Mouse (Mus musculus): ENCODE data around the gene Hoxb3. TPM values are rescaled to one million over a fixed set of nuclear protein-coding genes. Genes with fewer than 3 reads are reported as not detected.

Gene Hoxb3
- polyA plus RNA-seq, 1 experiment from 2014 or later, result 0.81 TPM

DNA sequence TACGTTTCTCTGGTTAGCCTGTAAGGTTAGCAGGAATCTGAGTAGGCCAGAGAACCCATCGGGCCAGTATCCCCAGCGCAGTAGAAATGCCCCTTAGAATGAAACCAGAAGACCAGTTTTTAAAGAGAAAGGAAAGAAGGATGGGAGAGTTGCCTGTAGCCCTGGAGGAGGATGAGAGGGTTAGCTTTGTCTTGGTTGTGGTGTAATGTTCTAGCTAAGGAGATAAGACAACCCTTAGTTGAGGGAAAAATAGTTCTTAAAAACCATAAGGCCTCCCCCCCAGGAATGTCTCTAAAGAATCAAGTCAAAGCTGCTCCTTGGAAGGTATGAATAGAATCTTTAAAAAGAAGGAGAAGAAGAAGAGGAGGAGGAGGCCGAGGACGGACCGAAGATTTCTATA, 388 bp upstream of the Hoxb3 start:
- H3K4me1 ChIP-seq (ENCODE audit: control insufficient read depth, insufficient read depth, low read length), result no peaks in the 10 kb centered on the region
- H3K9ac ChIP-seq (ENCODE audit: low read depth, low read length), result no peak overlapping the region
- DNase-seq (ENCODE audit: low spot score) (no peak), ATAC-seq (ENCODE audit: low read depth) (no peak)
- H3K27me3 ChIP-seq (replicated peaks; ENCODE audit: control insufficient read depth, insufficient read depth, low read length), result peaks cover 100% of the 10 kb centered on the region
- H3K4me3 ChIP-seq (ENCODE audit: low read depth, low read length), result no peak overlapping the region
- 8% methylated on average over 6 of the region's 6 CpGs for WGBS
- H3K9me3 ChIP-seq (ENCODE audit: control insufficient read depth, low read length), result no peaks in the 10 kb centered on the region
- H3K4me2 ChIP-seq (ENCODE audit: low read depth, low read length), result no peak overlapping the region; the same call in 1 of the 2 replicates
- H3K36me3 ChIP-seq (ENCODE audit: control insufficient read depth, insufficient read depth, low read length), result no peaks in the 10 kb centered on the region
- no peak overlapping the region; the same call in 1 of the 2 replicates for H3K27ac ChIP-seq (replicated peaks; ENCODE audit: low read depth, low read length)

- Histone ChIP-seq H3K27ac (replicated peaks; ENCODE audit: low read depth, low read length) (no peak overlapping the region; the same call in 1 of the 2 replicates), H3K4me2 (ENCODE audit: low read depth, low read length) (peak overlapping the region; percentile 15; the same call in 1 of the 2 replicates), H3K36me3 (ENCODE audit: control insufficient read depth, insufficient read depth, low read length) (no peaks in the 10 kb centered on the region), H3K9ac (ENCODE audit: low read depth, low read length) (no peak overlapping the region), H3K9me3 (ENCODE audit: control insufficient read depth, low read length) (no peaks in the 10 kb centered on the region), H3K4me1 (ENCODE audit: control insufficient read depth, insufficient read depth, low read length) (no peaks in the 10 kb centered on the region), H3K4me3 (ENCODE audit: low read depth, low read length) (no peak overlapping the region), H3K27me3 (replicated peaks; ENCODE audit: control insufficient read depth, insufficient read depth, low read length) (peaks cover 100% of the 10 kb centered on the region)
- WGBS, result 2% methylated on average over 5 of the region's 5 CpGs
- DNase-seq (ENCODE audit: low spot score) (no peak), ATAC-seq (ENCODE audit: low read depth) (no peak)
These were observed 999 bp downstream of the Hoxb3 start for GRCm38 (mm10) chr11:96324125-96324524.

DNA sequence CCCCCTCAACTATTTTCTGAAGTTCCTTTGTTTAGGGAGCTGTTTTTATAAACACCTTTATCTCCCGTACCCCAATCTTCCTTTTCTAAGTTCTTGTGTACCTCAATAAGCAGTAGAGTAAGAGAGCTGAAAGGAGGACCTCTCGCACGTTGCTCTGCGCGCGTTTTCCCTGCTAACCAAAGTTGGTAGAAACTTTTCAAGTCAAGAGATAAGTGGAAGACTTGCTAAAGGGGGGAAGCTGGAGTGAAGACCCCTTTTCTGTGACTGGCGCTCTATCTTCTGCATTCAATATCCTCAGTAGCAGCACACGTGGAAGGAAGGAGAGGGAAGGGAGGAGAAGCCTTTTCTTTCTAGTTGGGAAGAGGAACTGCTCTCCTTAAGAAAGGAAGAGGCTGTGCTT, 1.8 kb downstream of the Hoxb3 start:
- ATAC-seq (ENCODE audit: low read depth), result no peak
- Histone ChIP-seq H3K4me3 (ENCODE audit: low read depth, low read length) (no peak overlapping the region), H3K9ac (ENCODE audit: low read depth, low read length) (no peak overlapping the region)

DNA sequence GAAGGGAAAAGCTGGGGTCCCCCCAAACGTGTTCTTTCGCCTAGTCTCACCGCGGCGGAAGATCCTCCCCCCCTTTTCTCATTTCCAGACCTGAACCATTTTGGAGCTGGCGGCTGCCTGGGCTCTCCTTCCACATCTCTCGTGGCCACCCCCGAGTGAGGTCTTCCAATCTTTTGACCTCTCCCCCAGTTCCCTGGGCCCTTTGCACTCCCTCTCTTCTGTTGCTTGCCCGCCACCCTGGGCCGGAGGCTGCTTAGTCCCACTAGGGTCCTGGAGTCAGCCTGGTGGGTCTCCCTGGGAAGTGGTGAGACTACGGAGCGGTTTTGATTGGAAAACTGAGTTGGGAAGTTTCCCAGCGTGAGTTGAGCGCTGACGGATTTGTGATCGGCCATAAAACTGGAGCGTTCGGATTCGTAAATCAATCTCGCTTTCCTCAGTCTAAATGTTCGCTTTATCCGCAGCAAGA, 2.7 kb downstream of the Hoxb3 start:
- Histone ChIP-seq H3K9ac (ENCODE audit: low read depth, low read length) (peak overlapping the region; percentile 6; the same call in 1 of the 2 replicates), H3K4me3 (ENCODE audit: low read depth, low read length) (peak overlapping the region; percentile 10; the same call in 1 of the 2 replicates), H3K4me1 (ENCODE audit: control insufficient read depth, insufficient read depth, low read length) (no peaks in the 10 kb centered on the region), H3K36me3 (ENCODE audit: control insufficient read depth, insufficient read depth, low read length) (no peaks in the 10 kb centered on the region), H3K27me3 (replicated peaks; ENCODE audit: control insufficient read depth, insufficient read depth, low read length) (peaks cover 100% of the 10 kb centered on the region), H3K4me2 (ENCODE audit: low read depth, low read length) (peak overlapping the region; percentile 21; the same call in 1 of the 2 replicates), H3K27ac (replicated peaks; ENCODE audit: low read depth, low read length) (no peak overlapping the region; the same call in 1 of the 2 replicates), H3K9me3 (ENCODE audit: control insufficient read depth, low read length) (no peaks in the 10 kb centered on the region)
- DNase-seq (ENCODE audit: low spot score), result no peak
- ATAC-seq (ENCODE audit: low read depth), result no peak
- WGBS, result 5% methylated on average over 22 of the region's 22 CpGs

More for the DNA sequence above, 1.8 kb downstream of the Hoxb3 start:
- Histone ChIP-seq H3K4me2 (ENCODE audit: low read depth, low read length) (peak overlapping the region; percentile 21; the same call in 1 of the 2 replicates), H3K4me1 (ENCODE audit: control insufficient read depth, insufficient read depth, low read length) (no peaks in the 10 kb centered on the region), H3K9me3 (ENCODE audit: control insufficient read depth, low read length) (no peaks in the 10 kb centered on the region), H3K27me3 (replicated peaks; ENCODE audit: control insufficient read depth, insufficient read depth, low read length) (peaks cover 100% of the 10 kb centered on the region), H3K36me3 (ENCODE audit: control insufficient read depth, insufficient read depth, low read length) (no peaks in the 10 kb centered on the region), H3K27ac (replicated peaks; ENCODE audit: low read depth, low read length) (no peak overlapping the region; the same call in 1 of the 2 replicates)
- DNase-seq (ENCODE audit: low spot score), result no peak
- WGBS, result 5% methylated on average over 8 of the region's 8 CpGs

DNA sequence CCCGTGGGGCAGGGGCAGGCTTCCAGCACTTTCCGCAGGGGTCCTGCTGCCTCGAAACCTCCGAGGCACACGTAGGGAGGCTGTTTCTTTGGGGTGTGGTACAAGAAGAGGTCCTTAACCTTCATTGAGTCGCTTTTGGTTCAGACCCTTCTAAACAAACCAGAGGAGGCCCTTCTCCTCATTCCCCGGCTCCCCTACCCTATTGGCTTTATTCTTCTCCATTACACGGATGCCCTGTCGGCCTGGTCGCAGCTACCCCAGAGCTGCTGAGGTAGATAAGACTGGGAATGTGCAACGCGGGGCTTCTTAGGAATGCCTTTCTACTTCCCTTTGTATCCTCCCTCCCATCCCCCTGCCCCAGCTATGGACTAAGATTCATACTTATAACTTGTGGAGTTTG, 3.6 kb downstream of the Hoxb3 start:
- no peak overlapping the region; the same call in 1 of the 2 replicates for H3K4me2 ChIP-seq (ENCODE audit: low read depth, low read length)
- WGBS, result 2% methylated on average over 12 of the region's 12 CpGs

DNA sequence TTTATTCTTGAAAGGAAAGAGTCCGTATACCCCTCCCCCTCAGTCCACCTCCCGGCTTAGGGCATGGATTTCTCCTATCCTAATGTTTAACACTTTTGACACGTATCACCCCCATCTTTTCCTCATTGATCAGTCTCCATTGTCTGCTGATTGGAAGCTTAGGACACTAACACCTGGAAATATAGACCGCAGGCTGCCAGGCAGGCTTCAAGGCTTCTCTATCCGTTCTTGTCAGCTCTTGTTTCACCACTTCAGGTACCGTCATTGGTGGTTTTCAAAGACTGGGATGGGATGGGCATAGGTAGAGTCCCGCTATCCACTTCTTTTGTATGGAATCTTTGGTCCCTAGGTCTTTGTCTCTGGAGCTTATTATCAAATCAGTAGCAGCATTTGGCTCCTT, 4.0 kb downstream of the Hoxb3 start:
- Histone ChIP-seq H3K4me1 (ENCODE audit: control insufficient read depth, insufficient read depth, low read length) (no peaks in the 10 kb centered on the region), H3K27me3 (replicated peaks; ENCODE audit: control insufficient read depth, insufficient read depth, low read length) (peaks cover 100% of the 10 kb centered on the region), H3K9ac (ENCODE audit: low read depth, low read length) (no peak overlapping the region), H3K4me3 (ENCODE audit: low read depth, low read length) (no peak overlapping the region), H3K9me3 (ENCODE audit: control insufficient read depth, low read length) (no peaks in the 10 kb centered on the region), H3K36me3 (ENCODE audit: control insufficient read depth, insufficient read depth, low read length) (no peaks in the 10 kb centered on the region), H3K4me2 (ENCODE audit: low read depth, low read length) (no peak overlapping the region), H3K27ac (replicated peaks; ENCODE audit: low read depth, low read length) (no peak overlapping the region)
- no peak for ATAC-seq (ENCODE audit: low read depth)
- WGBS, result 7% methylated on average over 7 of the region's 7 CpGs
- DNase-seq (ENCODE audit: low spot score), result no peak

More for the DNA sequence above, 3.6 kb downstream of the Hoxb3 start:
- Histone ChIP-seq H3K4me1 (ENCODE audit: control insufficient read depth, insufficient read depth, low read length) (no peaks in the 10 kb centered on the region), H3K36me3 (ENCODE audit: control insufficient read depth, insufficient read depth, low read length) (no peaks in the 10 kb centered on the region), H3K27ac (replicated peaks; ENCODE audit: low read depth, low read length) (no peak overlapping the region; the same call in 1 of the 2 replicates), H3K27me3 (replicated peaks; ENCODE audit: control insufficient read depth, insufficient read depth, low read length) (peaks cover 100% of the 10 kb centered on the region), H3K9me3 (ENCODE audit: control insufficient read depth, low read length) (no peaks in the 10 kb centered on the region), H3K9ac (ENCODE audit: low read depth, low read length) (peak overlapping the region; percentile 6; the same call in 1 of the 2 replicates), H3K4me3 (ENCODE audit: low read depth, low read length) (peak overlapping the region; percentile 1; the same call in 1 of the 2 replicates)
- ATAC-seq (ENCODE audit: low read depth) (no peak), DNase-seq (ENCODE audit: low spot score) (no peak)

DNA sequence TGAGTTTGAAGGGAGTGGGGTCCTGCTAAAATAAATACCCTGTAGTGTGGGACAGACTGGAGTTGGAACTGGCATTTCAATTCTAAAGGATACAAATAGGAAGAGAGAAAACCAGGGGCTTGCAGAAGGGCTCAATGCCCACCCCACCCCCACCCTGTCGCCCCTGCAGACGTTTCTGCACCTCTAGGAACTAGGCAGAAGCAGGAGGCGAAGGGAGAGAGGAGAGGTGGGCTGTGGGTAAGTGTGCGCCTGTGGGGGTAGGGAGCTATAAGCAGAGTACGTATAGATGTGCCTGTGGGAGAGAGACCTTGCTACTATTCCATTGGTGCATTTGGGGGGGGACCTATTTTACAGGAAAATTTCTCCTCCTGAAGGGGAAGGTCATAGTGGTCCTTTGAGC, 4.6 kb downstream of the Hoxb3 start:
- Histone ChIP-seq H3K27ac (replicated peaks; ENCODE audit: low read depth, low read length) (no peak overlapping the region), H3K9ac (ENCODE audit: low read depth, low read length) (no peak overlapping the region), H3K4me3 (ENCODE audit: low read depth, low read length) (no peak overlapping the region), H3K9me3 (ENCODE audit: control insufficient read depth, low read length) (no peaks in the 10 kb centered on the region), H3K36me3 (ENCODE audit: control insufficient read depth, insufficient read depth, low read length) (no peaks in the 10 kb centered on the region), H3K4me2 (ENCODE audit: low read depth, low read length) (no peak overlapping the region), H3K27me3 (replicated peaks; ENCODE audit: control insufficient read depth, insufficient read depth, low read length) (peaks cover 100% of the 10 kb centered on the region), H3K4me1 (ENCODE audit: control insufficient read depth, insufficient read depth, low read length) (no peaks in the 10 kb centered on the region)
- 7% methylated on average over 5 of the region's 5 CpGs for WGBS
- ATAC-seq (ENCODE audit: low read depth), result no peak
- DNase-seq (ENCODE audit: low spot score), result no peak

DNA sequence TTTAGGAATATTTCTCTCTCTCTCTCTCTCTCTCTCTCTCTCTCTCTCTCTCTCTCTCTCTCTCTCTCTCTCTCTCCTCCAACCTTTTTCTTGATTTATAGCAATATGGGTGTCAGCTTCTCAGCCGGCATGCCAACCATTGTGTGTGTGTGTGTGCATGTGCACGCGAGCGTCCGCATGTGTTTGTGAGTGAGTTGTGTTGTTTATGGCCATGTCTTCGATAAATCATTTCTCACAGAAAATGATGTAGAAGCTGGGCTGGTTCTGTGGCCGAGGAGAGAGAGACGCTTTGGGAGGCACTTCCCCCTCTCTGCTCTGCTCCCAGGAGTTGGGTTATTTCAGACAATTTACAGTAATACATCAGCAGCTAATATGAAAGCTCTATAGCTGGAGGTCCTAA, 5.5 kb downstream of the Hoxb3 start:
- Histone ChIP-seq H3K4me3 (ENCODE audit: low read depth, low read length) (no peak overlapping the region), H3K27me3 (replicated peaks; ENCODE audit: control insufficient read depth, insufficient read depth, low read length) (peaks cover 100% of the 10 kb centered on the region), H3K36me3 (ENCODE audit: control insufficient read depth, insufficient read depth, low read length) (no peaks in the 10 kb centered on the region), H3K9ac (ENCODE audit: low read depth, low read length) (no peak overlapping the region), H3K27ac (replicated peaks; ENCODE audit: low read depth, low read length) (no peak overlapping the region; the same call in 1 of the 2 replicates), H3K4me1 (ENCODE audit: control insufficient read depth, insufficient read depth, low read length) (no peaks in the 10 kb centered on the region), H3K4me2 (ENCODE audit: low read depth, low read length) (no peak overlapping the region), H3K9me3 (ENCODE audit: control insufficient read depth, low read length) (no peaks in the 10 kb centered on the region)
- DNase-seq (ENCODE audit: low spot score) (no peak), ATAC-seq (ENCODE audit: low read depth) (no peak)
- 8% methylated on average over 8 of the region's 8 CpGs for WGBS

DNA sequence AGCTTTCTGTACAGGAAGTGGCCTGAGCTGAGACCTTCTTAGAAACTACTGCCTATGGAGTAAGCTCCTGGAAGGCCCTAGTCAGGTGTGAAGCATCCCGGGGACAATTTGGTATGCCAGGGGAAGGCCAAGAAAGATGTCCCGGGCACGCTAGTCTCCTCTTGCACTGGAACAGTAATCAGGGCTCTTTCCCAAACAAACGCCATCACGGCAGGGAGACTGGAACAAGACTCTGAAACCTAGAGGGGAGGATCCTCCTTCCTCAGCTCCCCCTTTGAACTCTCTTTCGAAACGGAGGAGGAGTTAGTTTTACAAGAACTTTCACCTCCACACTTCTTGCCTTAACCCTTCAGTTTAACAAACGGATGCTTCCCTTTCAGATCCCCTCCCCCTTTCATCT, 9.0 kb downstream of the Hoxb3 start:
- DNase-seq (ENCODE audit: low spot score) (no peak), ATAC-seq (ENCODE audit: low read depth) (no peak)
- H3K27me3 ChIP-seq (replicated peaks; ENCODE audit: control insufficient read depth, insufficient read depth, low read length), result peaks cover 100% of the 10 kb centered on the region
- H3K4me2 ChIP-seq (ENCODE audit: low read depth, low read length), result peak overlapping the region; percentile 37; the same call in 1 of the 2 replicates
- under 1% methylated on average over 8 of the region's 8 CpGs for WGBS
- H3K9ac ChIP-seq (ENCODE audit: low read depth, low read length), result no peak overlapping the region
- no peaks in the 10 kb centered on the region for H3K4me1 ChIP-seq (ENCODE audit: control insufficient read depth, insufficient read depth, low read length)
- 0 out of 2 replicates have a peak overlapping the region, but pooled peaks have one; percentile 3 for H3K4me3 ChIP-seq (ENCODE audit: low read depth, low read length)
- H3K27ac ChIP-seq (replicated peaks; ENCODE audit: low read depth, low read length), result no peak overlapping the region
- H3K9me3 ChIP-seq (ENCODE audit: control insufficient read depth, low read length), result no peaks in the 10 kb centered on the region
- H3K36me3 ChIP-seq (ENCODE audit: control insufficient read depth, insufficient read depth, low read length), result no peaks in the 10 kb centered on the region
